Mouse (Mus musculus) CH12.LX (cell line): Measurements from ENCODE around the gene Polh.
A peak's percentile ranks its signal among the peaks of the same experiment; 100 is the strongest.

Source experiments
- CTCF ChIP-seq, 2 experiments: IDR thresholded peaks in 1 of 2; conservative IDR thresholded peaks in 1 of 2; 2 replicates each; pipeline ENCODE4 v1.5.1; 2011 to 2012; ENCODE audit warnings: low read depth in 2 of 2, low read length in 2 of 2, improper control_type of control experiment in 1 of 2, inconsistent platforms in 1 of 2, mild to moderate bottlenecking in 1 of 2, moderate library complexity in 1 of 2
- EP300 ChIP-seq: IDR thresholded peaks from 2 replicates; pipeline ENCODE4 v1.6.1; 2011; ENCODE audit warnings: low read length, improper control_type of control experiment
- KAT2A ChIP-seq: IDR thresholded peaks from 2 replicates; pipeline ENCODE4 v1.6.1; 2012; ENCODE audit warnings: low read length, improper control_type of control experiment, inconsistent platforms; ENCODE audit not compliant: insufficient replicate concordance
- POLR2A ChIP-seq: IDR thresholded peaks from 2 replicates; pipeline ENCODE4 v1.6.1; 2011; ENCODE audit warnings: low read depth, mild to moderate bottlenecking, improper control_type of control experiment, low read length
- SIN3A ChIP-seq: IDR thresholded peaks from 2 replicates; pipeline ENCODE4 v1.6.1; 2012; ENCODE audit warnings: low read length, improper control_type of control experiment, inconsistent platforms
- TBP ChIP-seq: conservative IDR thresholded peaks from 2 replicates; pipeline ENCODE4 v1.6.1; 2011; ENCODE audit warnings: low read depth, low read length, improper control_type of control experiment
- UBTF ChIP-seq: IDR thresholded peaks from 2 replicates; pipeline ENCODE4 v1.6.1; 2012; ENCODE audit warnings: low read depth, mild to moderate bottlenecking, inconsistent platforms, low read length, improper control_type of control experiment, moderate library complexity
- ZNF384 ChIP-seq: IDR thresholded peaks from 2 replicates; pipeline ENCODE4 v1.6.1; 2012; ENCODE audit warnings: low read depth, low read length, improper control_type of control experiment, inconsistent platforms

- TF ChIP-seq TBP: no peak
- peak; percentile 44 for TF ChIP-seq POLR2A
- TF ChIP-seq ZNF384: no peak
- TF ChIP-seq SIN3A: peak; percentile 99
- no peak for TF ChIP-seq CTCF (conservative IDR thresholded peaks at IDR 0.05 in 1 of 2, IDR thresholded peaks at IDR 0.05 in 1 of 2; ENCODE audit: low read depth in 2 of 2, low read length in 2 of 2)
- no peak for TF ChIP-seq UBTF
- peak; percentile 50 for TF ChIP-seq EP300
- TF ChIP-seq KAT2A: no peak
Measured at GRCm38 (mm10) chr17:46162951-46163421, 39.5 kb downstream of the Polh start.
